Mouse (Mus musculus) monocyte, adult 5-6 weeks (primary cell): ENCODE measurements around the gene H2-DMa. TPM values are rescaled to one million over a fixed set of nuclear protein-coding genes. Genes with fewer than 3 reads are reported as not detected.
A peak's percentile ranks its signal among the peaks of the same experiment; 100 is the strongest.
"Not testable (repeated sequence)": the region's sequence is repeated elsewhere in the genome, so short reads cannot be mapped to it uniquely, and the experiment has no call there.

Experiments
- ATAC-seq: fragments of 153-309, 156-312 bp; replicated peaks from 2 replicates; pipeline ENCODE4 v1.8.0; 2017; ENCODE audit warnings: mild to moderate bottlenecking; ENCODE audit not compliant: low TSS enrichment, insufficient number of reproducible peaks, severe bottlenecking, poor library complexity, low FRiP score
- total RNA-seq: library from RNA; stranded (forward); fragments of 200-1000, 200-491, 200-594 nt; gene quantifications from 3 replicates; pipeline ENCODE4 v1.2.3, GENCODE M21; 2017

H2-DMa gene
- total RNA-seq, 1 experiment from 2014 or later, result 84.5 TPM

DNA sequence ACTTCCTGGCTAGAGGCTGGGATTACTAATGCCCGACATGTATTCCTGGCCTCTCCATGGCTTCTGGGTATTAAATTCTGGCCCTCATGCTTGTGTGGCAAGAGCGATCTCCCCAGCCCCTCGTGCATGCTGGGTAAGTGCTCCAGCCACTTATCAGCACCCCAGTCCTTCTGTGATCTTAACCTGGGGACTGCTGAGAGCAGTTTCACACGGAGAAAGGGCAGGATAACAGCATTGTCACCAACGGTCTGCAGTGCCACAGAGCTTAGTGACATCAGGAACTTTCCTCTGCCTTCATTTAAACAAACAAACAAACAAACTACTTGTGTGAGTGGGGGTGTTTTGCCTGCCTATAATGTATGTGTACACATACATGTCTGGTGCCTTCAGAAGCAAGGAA lies 20.9 kb downstream of the H2-DMa start:
- no peak for ATAC-seq

DNA sequence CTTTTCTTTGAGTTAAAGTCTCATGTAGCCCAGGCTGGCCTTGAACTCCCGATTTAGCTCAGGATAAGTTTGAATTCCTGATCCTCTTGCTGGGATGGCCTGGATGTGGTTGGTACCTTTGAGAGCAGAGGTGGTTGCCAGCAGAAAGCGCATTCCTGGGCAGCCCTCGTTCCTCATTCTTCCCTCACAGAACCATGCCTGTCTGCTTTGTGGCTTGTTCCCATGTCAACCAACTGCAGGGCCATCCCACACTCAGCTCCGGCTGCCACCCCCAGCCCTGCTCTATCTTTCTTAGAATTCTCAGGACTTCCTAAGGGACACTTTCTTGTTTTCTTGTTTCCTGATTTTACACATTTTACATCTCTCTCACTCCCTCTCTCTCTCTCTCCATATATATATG lies 22.1 kb downstream of the H2-DMa start:
- no peak for ATAC-seq

DNA sequence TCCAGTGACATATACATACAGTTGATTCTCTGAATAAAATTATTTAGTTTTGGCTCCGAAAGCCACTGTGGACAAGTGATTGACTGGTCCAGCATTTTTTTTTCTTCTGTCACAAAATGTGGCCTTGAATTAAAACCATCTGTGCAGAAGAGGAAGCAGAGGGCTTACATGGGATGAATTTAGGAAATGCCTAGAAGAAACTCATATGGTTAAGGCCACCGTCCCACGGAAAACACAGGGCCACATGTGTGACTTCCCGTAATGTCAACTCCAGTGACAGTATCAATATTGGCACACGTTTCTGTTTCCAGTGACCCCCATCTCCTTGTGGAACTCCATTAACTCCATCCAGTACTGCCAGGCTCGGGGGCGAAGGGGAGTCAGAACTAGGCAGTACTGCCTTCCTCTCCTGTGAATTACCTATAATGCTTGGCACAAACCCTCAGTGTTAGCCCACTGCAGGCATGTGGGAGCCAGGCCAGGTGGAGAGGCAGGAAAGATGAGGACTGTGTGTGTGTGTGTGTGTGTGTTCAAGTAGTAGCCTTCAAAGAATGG lies 23.2 kb downstream of the H2-DMa start:
- ATAC-seq, result no peak

DNA sequence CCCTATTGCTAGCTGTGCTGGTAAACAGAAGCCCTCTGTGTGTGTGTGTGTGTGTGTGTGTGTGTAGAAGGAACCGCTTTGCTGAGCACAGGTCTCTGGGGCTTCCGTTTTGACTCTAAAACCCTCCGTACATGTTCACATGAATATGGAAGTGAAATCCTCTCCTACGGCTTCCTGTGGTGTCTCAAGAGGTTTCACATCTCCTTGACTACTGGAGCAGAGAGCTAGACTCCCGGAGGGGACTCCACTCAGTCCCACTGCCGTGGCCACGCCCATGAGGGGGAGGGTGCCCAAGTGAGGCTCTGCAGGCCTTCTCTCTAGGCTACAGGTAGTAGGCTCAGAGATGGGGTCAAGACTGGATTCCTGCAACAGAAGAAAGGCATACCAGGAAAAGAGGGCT lies 23.7 kb downstream of the H2-DMa start, which contains the start of gene H2-DMb2:
TSS of gene H2-DMb2 (plus strand) at position 275 of the 400 bp plus-strand sequence.
- ATAC-seq, result peak; percentile 89

DNA sequence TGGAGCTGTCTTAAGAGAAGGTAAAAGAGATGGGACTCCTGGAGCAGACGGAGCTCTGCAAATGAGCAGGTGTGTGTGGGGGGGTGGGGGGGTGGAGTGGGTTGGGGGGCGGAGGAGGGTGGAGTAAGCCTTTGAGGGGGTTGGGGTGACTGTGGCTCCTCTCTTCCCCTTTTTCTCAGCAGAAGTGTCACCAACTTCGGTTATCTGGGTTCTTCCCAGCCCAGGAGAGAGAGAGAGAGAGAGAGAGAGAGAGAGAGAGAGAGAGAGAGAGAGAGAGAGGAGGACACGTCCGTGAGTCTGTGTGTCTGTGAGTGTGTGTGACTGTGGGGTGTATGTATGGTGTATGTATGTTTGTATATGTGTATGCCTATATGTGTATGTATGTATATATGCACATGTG lies 24.1 kb downstream of the H2-DMa start:
- no peak for ATAC-seq

DNA sequence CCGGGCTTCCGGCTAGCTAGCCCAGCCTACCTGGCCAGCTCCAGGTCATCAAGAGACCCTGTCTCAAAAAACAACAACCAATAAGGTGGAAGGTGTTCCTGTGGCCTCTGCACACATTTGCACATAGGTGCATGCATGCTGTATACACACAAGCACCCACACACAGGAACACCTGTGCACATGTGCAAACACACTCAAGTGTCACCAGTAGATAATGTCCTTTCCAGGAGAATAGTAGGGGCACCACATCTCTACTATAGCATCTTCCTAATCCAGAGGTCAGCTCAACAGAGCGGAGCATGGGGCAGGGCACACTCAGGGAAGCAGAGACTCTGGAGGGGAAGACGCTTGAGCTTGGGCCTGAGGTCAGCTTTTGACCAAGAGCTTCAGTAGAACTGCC lies 24.9 kb downstream of the H2-DMa start:
- ATAC-seq, result not testable (repeated sequence)

DNA sequence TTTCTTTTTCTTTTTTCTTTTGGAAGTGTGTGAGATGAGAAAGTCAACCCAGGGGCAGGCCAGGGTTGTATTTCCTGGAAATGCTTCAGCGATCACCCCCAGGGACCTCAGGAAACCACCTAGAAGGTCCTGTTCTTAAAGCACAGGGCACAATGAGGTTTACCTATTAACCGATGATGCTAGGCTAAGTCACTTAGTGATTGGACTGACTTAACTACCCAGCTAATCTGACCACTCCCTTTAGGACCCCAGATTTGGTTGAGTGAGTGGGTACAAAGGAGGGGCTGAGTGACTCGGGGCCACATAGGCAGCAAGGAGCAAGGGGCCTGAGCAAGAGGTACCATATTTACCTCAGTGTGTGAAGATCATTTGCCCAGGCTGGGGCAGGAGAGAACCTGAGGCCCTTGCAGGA lies 25.6 kb downstream of the H2-DMa start:
- ATAC-seq, result peak; percentile 18; the same call in 1 of the 2 replicates

DNA sequence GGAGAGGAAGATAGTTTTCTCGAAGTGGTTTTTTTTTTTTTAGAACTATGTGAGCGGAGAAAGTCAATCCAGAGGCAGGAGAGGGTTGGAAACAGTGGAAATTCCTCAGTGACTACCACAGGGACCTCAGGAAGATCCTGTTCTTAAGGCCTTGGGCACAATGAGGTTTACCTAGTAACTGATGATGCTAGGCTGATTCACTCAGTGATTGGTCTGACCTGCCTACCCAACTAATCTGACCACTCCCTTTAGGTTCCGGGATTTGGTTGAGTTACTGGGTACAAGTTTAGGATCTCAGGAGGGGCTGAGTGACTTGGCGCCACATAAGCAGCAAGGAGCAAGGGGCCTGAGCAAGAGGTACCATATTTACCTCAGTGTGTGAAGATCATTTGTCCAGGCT lies 33.6 kb downstream of the H2-DMa start, which contains the start of gene H2-DMb1:
TSS of gene H2-DMb1 (plus strand) at position 150 of the 400 bp plus-strand sequence.
- peak; percentile 75 for ATAC-seq

DNA sequence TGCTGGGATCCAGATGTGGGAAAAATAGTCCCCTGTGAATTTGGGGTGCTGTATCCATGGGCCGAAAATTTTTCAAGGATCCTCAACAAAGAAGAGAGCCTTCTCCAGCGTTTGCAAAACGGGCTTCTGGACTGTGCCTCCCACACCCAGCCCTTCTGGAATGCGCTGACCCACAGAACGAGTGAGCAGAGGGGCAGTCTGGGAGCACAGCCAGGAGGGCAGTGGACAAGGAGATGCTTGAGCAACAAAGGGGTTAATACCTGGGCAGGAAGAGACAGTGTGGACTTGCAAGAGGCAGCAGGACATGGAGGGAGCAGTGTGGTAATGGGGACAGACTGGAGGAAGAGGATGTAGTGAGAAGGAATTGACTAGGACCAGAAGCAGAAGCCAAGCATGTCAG lies 36.2 kb downstream of the H2-DMa start:
- no peak for ATAC-seq

DNA sequence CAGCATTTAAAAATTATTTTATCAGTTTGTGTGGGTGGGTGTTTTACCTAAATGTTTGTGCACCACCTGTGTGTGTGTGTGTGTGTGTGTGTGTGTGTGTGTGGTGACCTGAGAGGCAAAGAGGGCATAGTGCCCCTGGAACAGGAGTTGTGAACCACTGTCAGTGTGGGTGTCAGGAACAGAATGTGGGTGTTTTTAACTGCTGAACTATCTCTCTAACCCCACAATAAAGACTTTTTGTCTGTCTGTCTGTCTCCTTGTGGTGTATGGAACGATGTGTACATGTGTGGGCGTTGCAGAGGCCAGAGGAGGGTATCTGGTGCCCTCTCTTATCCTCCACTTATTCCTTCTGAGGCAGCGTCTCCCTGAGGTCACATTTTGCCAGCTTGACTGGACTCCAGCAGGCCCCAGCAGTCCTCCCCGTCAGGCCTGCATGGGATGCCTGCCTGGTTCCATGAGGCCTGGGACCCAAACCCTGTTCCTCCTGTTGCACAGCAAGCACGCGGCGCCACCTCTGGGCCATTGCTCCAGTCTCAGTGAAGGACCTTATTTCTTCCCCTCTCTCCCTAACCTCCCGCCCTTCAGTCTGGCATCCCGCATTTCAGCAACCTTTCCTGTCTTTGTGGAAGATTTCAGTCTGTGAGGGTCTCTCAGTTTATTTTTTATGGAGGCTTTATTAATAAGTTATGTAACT lies 45.0 kb downstream of the H2-DMa start:
- no peak for ATAC-seq

DNA sequence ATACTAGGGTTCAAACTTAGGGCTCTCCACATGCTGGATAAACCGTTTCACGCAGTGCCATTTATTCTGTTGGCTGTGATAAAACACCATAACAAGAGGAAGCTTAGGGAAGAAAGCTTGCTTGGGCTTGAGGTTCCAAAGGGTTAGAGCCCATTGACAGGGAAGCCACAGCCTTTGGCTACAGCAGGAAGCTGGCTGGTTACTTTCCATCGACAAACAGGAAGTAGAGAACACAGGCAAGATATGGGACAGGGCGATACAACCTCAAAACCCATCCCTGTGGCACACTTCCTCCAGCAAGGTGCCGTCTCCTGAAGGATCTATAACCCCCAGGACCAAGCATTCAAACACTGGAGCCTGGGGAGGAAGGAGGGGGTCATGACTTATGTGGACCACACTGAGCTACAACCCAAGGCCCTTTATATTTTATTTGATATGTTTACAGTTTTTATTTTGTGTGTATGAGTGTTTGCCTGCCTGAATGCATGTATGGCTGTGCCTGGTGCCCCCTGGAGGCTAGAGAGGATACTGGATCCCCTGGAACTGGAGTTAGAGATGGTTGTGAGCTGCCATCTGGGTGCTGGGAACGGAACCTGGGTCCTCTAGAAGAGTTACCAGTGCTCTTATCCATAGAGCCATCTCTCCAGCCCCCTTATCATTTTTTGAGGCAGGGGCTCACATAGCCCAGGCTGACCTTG lies 45.8 kb downstream of the H2-DMa start:
- ATAC-seq, result peak; percentile 51

DNA sequence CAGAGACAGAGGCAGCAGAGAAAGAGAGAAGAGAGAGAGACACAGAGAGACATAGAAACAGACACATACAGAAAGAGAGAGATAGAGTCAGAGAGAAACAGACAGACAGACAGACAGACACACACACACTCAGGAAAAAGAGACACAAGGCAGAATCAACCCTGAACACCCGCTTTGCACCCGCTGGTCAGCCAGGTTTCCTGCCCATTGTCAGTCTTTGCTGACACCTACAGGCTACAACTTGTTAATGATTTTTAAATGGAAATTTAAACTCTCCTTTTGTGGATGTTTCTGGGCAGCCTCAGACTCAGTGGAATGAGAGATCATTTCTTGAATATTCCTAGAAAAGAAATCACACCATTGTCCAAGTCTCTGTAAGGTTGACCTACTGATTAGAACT lies 49.9 kb downstream of the H2-DMa start:
- peak; percentile 58 for ATAC-seq

DNA sequence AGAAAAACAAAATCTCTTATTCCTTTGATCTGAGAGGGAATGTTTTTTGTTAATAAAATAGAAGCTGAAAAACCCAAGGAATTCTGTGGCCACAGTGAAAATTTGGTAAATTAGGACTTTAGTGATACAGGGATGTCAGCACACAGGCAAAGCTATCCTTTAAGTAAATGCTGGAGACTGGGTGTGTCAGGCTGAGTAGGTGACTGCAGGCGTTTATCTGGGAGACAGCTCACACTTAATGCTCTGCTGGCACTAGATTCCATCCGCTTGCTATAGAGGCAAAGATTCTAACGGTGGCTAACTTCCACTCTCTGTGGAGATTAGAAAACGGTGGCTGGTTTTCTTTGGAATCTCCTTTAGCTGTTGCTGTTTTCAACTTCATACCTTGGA lies 51.1 kb downstream of the H2-DMa start:
- ATAC-seq, result no peak

DNA sequence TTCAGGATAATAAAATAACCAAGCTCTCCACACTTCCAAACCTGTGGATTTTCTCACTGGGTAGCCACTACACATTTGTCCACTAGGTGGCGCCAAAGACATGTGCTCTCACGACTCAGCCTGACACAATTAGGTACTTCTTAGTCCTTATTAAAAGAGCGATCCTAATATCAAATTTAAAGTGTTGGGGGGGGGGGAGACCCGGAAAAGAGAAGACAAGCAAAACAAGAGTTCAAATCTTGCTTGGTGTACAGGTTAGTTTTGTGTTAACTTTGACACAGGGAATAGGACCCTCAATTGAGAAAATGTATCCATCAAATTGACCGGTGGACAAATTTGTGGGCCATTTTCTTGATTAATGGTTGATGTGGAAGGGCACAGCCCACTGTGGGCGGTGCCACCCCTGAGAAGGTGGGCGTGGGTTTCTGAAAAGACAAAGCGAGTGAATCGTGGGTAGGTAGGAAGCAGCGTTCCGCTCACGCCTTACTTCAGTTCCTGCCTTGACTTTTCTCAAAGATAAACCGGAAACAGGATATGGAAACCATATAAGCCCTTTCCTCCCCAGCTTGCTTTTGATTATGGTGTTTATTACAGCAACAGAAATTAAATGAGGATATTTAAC lies 51.6 kb downstream of the H2-DMa start:
- ATAC-seq, result peak; percentile 77

DNA sequence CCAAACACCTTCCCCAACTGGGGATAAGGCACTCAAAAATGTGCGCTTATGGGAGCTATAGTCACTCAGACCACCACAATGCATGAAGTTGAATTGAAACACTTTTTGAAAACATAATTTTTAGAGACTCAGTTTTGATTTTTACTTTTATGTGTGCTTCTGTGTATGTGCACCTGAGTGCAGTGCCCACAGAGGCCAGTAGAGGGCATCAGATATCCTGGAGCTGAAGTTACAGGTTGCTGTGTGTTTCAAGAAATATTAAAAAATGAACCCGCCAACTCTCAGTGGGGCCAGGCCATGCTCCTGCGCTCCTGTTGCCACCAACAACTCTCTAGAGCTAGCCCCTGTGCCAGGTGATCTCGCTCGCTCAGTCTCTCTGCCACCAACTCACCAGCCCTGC lies 53.2 kb downstream of the H2-DMa start:
- ATAC-seq, result no peak

DNA sequence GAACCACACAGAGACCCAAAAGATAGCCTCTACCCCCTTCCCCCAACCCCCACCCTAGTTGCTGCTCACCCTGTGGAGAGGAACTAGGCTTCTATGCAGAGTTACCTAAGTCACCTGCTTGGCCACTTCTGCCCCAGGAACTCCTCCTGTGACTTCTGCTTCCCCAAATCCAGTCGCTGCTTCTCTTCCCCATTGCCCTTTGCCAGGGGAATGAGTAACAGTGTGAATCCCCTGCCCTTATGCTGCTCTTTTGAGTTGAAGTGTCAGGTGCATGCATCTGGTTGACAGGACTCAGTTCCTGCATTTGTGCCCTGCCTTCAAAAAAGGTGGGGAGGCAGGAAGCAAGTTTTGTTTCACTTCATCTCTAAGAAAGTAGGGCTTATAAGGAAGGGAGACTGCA lies 54.7 kb downstream of the H2-DMa start:
- peak; percentile 48 for ATAC-seq

DNA sequence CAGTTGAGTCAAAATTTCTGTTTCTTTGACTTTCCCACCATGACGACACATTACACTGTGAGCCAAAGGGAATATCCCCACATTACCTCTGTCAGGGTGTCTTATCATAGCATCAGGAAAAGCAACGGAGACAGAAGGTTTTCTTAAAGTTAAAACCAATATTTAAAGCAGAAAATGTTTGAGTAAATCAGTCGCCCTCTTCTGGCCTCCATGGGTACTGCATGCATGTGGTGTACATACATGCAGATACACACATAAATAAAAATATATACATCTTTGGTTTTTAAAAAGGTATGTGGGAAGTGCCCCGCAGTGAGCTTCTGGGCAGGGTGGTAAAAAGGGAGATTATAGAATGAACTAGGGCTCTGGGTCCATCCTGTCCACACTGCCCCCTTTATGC lies 57.8 kb downstream of the H2-DMa start:
- no peak for ATAC-seq

DNA sequence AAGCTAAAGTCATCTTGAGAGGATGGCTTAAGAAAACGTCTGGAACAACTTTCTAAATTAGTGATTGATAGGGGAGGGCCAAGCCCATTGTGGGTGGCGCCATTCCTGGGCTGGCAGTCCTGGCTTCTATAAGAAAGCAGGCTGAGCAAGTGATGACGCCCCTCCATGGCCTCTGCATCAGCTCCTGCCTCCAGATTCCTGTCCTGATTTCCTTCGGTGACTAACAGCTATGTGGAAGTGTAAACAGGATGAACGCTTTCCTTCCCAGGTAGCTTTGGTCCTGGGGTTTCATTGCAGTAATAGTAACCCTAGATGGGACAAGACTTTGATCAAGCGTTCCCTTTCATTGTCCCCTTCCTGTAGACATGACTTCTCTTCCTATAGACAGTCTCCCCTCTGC lies 59.7 kb downstream of the H2-DMa start:
- ATAC-seq, result no peak
